Mouse (Mus musculus) liver, postnatal 0 days (tissue): ENCODE results near the gene Rhoa. TPM values are rescaled to one million over a fixed set of nuclear protein-coding genes. Genes with fewer than 3 reads are reported as not detected.

ENCODE experiments used
- ATAC-seq: fragments of 200-750 bp; cut with Nextera tagmentation; 2 replicates; pipeline ENCODE4 v1.8.0; 2017; ENCODE audit warnings: mild to moderate bottlenecking, moderate library complexity
- DNase-seq: peaks from one replicate; pipeline ENCODE4 v3.0.0-alpha.2; 2016
- H3K27ac ChIP-seq: fragments of 300-500 bp; sonication (generic); 2 replicates; pipeline ENCODE4 v1.5.1; 2014; ENCODE audit warnings: antibody characterized with exemption, moderate library complexity, mild to moderate bottlenecking, low read depth
- H3K27me3 ChIP-seq: fragments of 300-500 bp; sonication (generic); 2 replicates; pipeline ENCODE4 v1.6.1; 2014; ENCODE audit warnings: low read length, control low read depth, mixed read lengths; ENCODE audit not compliant: insufficient read depth
- H3K36me3 ChIP-seq: fragments of 300-500 bp; sonication (generic); replicated peaks from 2 replicates; pipeline ENCODE4 v1.6.1; 2014; ENCODE audit warnings: mild to moderate bottlenecking, control low read depth, low read length, moderate library complexity, mixed read lengths; ENCODE audit not compliant: insufficient read depth
- H3K4me1 ChIP-seq: fragments of 300-500 bp; sonication (generic); 2 replicates; pipeline ENCODE4 v1.6.1; 2014; ENCODE audit warnings: antibody characterized with exemption, mild to moderate bottlenecking, control low read depth; ENCODE audit not compliant: insufficient read depth
- H3K4me2 ChIP-seq: fragments of 300-500 bp; sonication (generic); 2 replicates; pipeline ENCODE4 v1.6.1; 2014; ENCODE audit warnings: low read depth, mild to moderate bottlenecking, low read length, moderate library complexity, mixed read lengths
- H3K4me3 ChIP-seq: fragments of 300-500 bp; sonication (generic); 2 replicates; pipeline ENCODE4 v1.5.1; 2014; ENCODE audit warnings: low read depth, low read length
- H3K9ac ChIP-seq: fragments of 300-500 bp; sonication (generic); replicated peaks from 2 replicates; pipeline ENCODE4 v1.6.1; 2014; ENCODE audit warnings: mild to moderate bottlenecking, moderate library complexity
- H3K9me3 ChIP-seq: fragments of 300-500 bp; sonication (generic); 2 replicates; pipeline ENCODE4 v1.6.1; 2016; ENCODE audit warnings: mild to moderate bottlenecking, control low read depth, low read length, mixed read lengths
- CTCF ChIP-seq: sonication (generic); IDR thresholded peaks from 2 replicates; pipeline ENCODE4 v1.5.1; 2016; ENCODE audit warnings: antibody characterized with exemption, low read depth
- EP300 ChIP-seq: IDR thresholded peaks from 2 replicates; pipeline ENCODE4 v1.6.1; 2016; ENCODE audit warnings: antibody characterized with exemption, low read depth, mild to moderate bottlenecking
- WGBS: fragments of 180-500 bp; shearing (Covaris S2); extraction: QIAGEN DNeasy Blood & Tissue Kit; methylation state at CpG from one replicate; pipeline ENCODE4 v1.1.7; 2014; ENCODE audit not compliant: insufficient replicate concordance; 5-methylcytosine and 5-hydroxymethylcytosine counted together
- polyA plus RNA-seq: library from polyadenylated mRNA; unstranded; fragments of >200 nt; fragmentation: Nextera tagmentation; extraction: Ambion mirVana; gene quantifications from 2 replicates; pipeline ENCODE4 v1.2.1, GENCODE M21; 2015

Rhoa gene
- polyA plus RNA-seq, 1 experiment from 2014 or later = 165 TPM

DNA sequence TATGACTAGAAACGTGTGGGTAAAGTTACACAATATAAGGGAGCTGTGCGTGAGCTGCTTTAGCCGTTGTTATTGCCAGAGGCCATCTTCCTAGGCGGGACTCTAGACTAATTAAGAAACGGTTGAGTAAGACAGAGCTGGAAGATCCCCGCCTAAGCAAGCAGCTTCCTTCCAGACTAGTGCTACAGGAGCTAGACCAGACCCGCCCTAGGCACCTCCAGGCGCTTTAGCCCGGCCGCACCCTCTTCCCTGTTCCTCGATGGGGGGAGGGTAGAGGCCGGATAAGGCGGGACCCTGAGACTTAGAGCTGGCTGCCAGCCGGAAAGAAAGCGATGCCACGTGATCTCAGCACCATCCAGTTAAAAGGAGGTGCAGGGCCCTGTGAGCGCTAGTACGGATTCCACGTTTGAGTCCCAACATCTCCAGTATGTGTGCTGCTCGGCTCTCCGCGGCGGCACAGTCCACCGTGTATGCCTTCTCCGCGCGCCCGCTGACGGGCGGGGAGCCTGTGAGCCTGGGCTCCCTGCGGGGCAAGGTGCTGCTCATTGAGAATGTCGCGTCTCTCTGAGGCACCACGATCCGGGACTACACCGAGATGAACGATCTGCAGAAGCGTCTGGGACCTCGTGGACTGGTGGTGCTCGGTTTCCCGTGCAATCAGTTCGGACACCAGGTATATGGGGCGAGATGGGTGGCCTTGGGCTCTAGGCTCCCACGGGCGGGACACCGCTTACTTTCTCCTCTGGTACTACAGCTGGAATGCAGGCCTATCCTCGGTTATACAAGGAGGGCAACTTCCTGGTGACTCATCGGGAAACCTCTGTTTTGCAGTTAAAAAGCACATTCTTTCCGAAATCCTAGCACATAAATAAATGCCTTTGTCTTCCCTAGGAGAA lies 33.2 kb downstream of the Rhoa start, which contains the start of gene Gpx1:
Gene Gpx1, plus strand, starts transcription at position 18 of the 896 bp plus-strand sequence.
- TF ChIP-seq CTCF (no peak), EP300 (peak; percentile 88)
- peak within 1 kb of the TSS; percentile 87 for H3K4me2 ChIP-seq
- peak within 1 kb of the TSS; percentile 99 for H3K9ac ChIP-seq
- WGBS = under 1% methylated on average over 49 of the region's 49 CpGs
- ATAC-seq (peak; percentile 83), DNase-seq (peak; percentile 95)
- no peaks in the 10 kb centered on the region for H3K9me3 ChIP-seq
- H3K4me1 ChIP-seq = peaks cover 49% of the 10 kb centered on the region
- H3K27me3 ChIP-seq = no peaks in the 10 kb centered on the region
- H3K27ac ChIP-seq = peak within 1 kb of the TSS; percentile 100
- H3K36me3 ChIP-seq = peaks cover 38% of the 10 kb centered on the region
- H3K4me3 ChIP-seq = peak within 1 kb of the TSS; percentile 93

DNA sequence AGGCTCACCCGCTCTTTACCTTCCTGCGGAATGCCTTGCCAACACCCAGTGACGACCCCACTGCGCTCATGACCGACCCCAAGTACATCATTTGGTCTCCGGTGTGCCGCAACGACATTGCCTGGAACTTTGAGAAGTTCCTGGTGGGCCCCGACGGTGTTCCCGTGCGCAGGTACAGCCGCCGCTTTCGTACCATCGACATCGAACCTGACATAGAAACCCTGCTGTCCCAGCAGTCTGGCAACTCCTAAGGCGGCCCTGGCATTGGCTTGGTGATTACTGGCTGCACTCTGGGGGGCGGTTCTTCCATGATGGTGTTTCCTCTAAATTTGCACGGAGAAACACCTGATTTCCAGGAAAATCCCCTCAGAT lies 33.9 kb downstream of the Rhoa start:
- no peaks in the 10 kb centered on the region for H3K27me3 ChIP-seq
- H3K9me3 ChIP-seq = no peaks in the 10 kb centered on the region
- DNase-seq = peak; percentile 57
- peaks cover 30% of the 10 kb centered on the region for H3K36me3 ChIP-seq
- ATAC-seq = no peak
- peak overlapping the region; percentile 87 for H3K4me2 ChIP-seq
- peak overlapping the region; percentile 99 for H3K9ac ChIP-seq
- peak overlapping the region; percentile 100 for H3K27ac ChIP-seq
- H3K4me3 ChIP-seq = peak overlapping the region; percentile 93
- peaks cover 55% of the 10 kb centered on the region for H3K4me1 ChIP-seq
- no peak for TF ChIP-seq CTCF
- TF ChIP-seq EP300 = no peak
- WGBS = 2% methylated on average over 20 of the region's 20 CpGs

DNA sequence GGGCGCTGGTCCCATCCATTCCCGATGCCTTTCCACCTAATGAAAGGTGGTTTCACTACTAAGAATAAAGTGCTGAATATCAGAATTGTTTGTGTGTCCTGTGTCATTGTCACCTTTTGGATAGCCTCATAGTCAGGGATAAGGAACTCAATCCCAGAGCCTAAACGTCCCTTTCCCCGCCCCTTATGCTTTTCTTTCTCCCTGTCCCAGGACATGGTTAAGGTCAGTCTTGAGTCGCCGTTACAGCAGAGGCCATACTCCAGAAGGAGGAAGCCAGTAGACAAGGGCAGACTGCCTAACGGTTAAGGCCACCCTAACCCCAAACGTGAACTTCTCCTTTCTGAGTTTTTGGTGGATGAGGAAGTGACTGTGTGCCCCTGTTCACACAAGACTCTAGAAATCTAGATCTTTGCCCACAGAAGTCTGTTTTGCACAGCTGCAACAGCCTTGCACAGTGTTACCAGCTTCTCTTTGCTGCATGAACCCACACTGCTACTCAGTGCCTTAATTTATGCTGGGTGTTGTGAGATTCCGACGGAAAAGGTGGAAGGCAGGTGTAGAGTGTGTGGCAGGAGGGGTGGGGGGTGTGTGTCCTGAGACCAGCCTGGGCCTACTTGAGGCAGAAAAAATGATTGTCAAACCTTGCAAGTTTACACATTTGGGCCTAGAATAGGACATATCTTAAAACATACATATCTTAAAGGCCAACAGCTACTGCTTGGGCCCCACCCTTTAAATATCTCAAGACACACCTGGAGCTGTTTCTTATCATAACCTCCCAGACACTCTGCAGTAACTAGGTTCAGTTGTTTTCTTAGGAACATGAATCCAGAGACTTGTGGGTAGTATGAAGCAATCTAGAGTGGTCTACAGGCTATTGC lies 34.6 kb downstream of the Rhoa start:
- H3K36me3 ChIP-seq = peaks cover 24% of the 10 kb centered on the region
- peak overlapping the region; percentile 93 for H3K4me3 ChIP-seq
- H3K4me2 ChIP-seq = peak overlapping the region; percentile 87
- H3K27me3 ChIP-seq = no peaks in the 10 kb centered on the region
- H3K27ac ChIP-seq = peak overlapping the region; percentile 100
- peaks cover 60% of the 10 kb centered on the region for H3K4me1 ChIP-seq
- peak; percentile 59 for DNase-seq
- H3K9me3 ChIP-seq = no peaks in the 10 kb centered on the region
- TF ChIP-seq CTCF = no peak
- TF ChIP-seq EP300 = peak; percentile 100
- ATAC-seq = peak; percentile 56
- H3K9ac ChIP-seq = peak overlapping the region; percentile 99
- 17% methylated on average over 10 of the region's 10 CpGs for WGBS

DNA sequence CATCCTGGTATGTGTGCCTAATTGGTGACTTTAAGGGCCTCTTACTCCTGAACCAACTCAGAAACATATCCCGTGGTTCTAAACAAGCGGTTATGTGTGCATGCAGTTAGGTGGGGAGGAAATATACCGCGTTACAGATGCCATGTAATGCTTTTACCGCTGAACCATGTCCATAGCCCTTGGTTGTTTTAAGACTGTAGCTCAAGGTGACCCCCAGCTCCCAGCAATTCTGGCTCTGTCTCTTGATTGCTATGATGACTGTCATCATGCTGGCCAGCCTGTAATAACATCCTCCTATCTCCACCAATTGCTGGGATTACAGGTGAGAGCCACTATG lies 35.2 kb downstream of the Rhoa start:
- ATAC-seq (no peak), DNase-seq (no peak)
- Histone ChIP-seq H3K4me2 (peak overlapping the region; percentile 87), H3K27ac (peak overlapping the region; percentile 100), H3K9ac (peak overlapping the region; percentile 99), H3K27me3 (no peaks in the 10 kb centered on the region), H3K36me3 (peaks cover 23% of the 10 kb centered on the region), H3K9me3 (no peaks in the 10 kb centered on the region), H3K4me3 (peak overlapping the region; percentile 93), H3K4me1 (peaks cover 64% of the 10 kb centered on the region)
- no peak for TF ChIP-seq CTCF
- TF ChIP-seq EP300 = no peak
- 41% methylated on average over 5 of the region's 5 CpGs for WGBS

DNA sequence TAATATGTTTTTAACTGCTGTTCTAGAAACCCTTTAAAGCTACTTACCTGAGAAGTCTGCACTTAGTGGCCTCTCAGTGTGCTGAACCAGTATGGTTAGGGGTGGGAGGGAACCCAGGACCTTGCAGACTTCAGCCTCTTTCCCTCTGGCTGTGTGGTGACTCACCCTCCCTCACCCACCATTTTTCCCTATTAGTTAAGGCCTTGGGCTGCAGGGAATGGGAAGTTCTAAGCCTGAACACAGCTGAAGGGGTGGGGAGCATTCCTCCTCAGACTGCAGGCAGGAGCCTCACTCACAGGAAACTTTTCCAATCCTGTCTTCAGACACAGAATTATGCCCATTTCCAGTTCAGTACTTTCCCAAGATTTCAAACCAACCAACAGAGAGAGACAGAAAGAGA lies 35.9 kb downstream of the Rhoa start:
- peak overlapping the region; percentile 93 for H3K4me3 ChIP-seq
- peaks cover 23% of the 10 kb centered on the region for H3K36me3 ChIP-seq
- peak overlapping the region; percentile 100 for H3K27ac ChIP-seq
- TF ChIP-seq CTCF = no peak
- H3K27me3 ChIP-seq = no peaks in the 10 kb centered on the region
- peak; percentile 24 for DNase-seq
- H3K4me1 ChIP-seq = peaks cover 67% of the 10 kb centered on the region
- H3K4me2 ChIP-seq = peak overlapping the region; percentile 87
- H3K9me3 ChIP-seq = no peaks in the 10 kb centered on the region
- ATAC-seq = no peak
- peak overlapping the region; percentile 99 for H3K9ac ChIP-seq

DNA sequence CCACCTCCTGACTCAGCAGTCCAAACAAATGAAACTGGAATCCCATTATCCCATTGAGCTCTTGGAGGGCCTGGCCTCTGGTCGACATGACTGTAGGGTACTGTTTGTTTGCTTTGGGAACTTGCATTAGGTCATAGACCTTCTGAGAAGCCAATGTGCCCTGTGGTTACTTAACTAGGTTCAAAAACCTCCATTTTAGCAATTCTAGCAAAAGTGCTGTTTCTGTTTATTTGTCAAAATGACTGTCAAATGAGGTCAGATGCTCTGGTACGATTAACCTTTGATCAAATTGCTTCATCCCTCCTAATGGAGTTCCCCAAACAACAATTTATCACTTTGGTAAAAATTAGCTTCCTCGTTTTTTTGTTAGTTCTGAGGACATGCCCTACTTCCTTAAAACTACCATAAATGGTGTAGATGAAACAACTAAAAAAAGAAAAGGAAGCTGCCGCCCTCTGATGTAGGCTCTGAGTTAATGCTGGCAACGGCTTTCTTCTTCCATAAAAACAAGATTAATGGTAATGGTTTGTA lies 36.4 kb downstream of the Rhoa start:
- peak overlapping the region; percentile 99 for H3K9ac ChIP-seq
- H3K4me3 ChIP-seq = peak overlapping the region; percentile 93; the same call in 1 of the 2 replicates
- H3K4me2 ChIP-seq = peak overlapping the region; percentile 87
- peak overlapping the region; percentile 100 for H3K27ac ChIP-seq
- ATAC-seq (peak; percentile 56), DNase-seq (peak; percentile 51)
- H3K4me1 ChIP-seq = peaks cover 68% of the 10 kb centered on the region
- no peaks in the 10 kb centered on the region for H3K27me3 ChIP-seq
- H3K9me3 ChIP-seq = no peaks in the 10 kb centered on the region
- TF ChIP-seq EP300 = peak; percentile 80
- 0 out of 2 replicates have a peak, but pooled peaks have one; percentile 17 for TF ChIP-seq CTCF
- H3K36me3 ChIP-seq = peaks cover 23% of the 10 kb centered on the region
- 5% methylated on average over 5 of the region's 5 CpGs for WGBS
